Mouse (Mus musculus) forebrain, embryonic 16.5 days (tissue): ENCODE data around the gene Syt13. TPM values are rescaled to one million over a fixed set of nuclear protein-coding genes. Genes with fewer than 3 reads are reported as not detected.

Experiments
- ATAC-seq: fragments of 200-750 bp; cut with Nextera tagmentation; 2 replicates; pipeline ENCODE4 v1.8.0; 2017; ENCODE audit warnings: mild to moderate bottlenecking, moderate library complexity
- H3K27ac ChIP-seq: fragments of 300-500 bp; sonication (generic); 2 replicates; pipeline ENCODE4 v1.5.1; 2014; ENCODE audit warnings: low read length, control low read depth
- H3K27me3 ChIP-seq: fragments of 300-500 bp; sonication (generic); replicated peaks from 2 replicates; pipeline ENCODE4 v1.6.1; 2014; ENCODE audit warnings: low read length; ENCODE audit not compliant: control insufficient read depth, insufficient read depth
- H3K36me3 ChIP-seq: fragments of 300-500 bp; sonication (generic); 2 replicates; pipeline ENCODE4 v1.6.1; 2014; ENCODE audit not compliant: control insufficient read depth, insufficient read depth
- H3K4me1 ChIP-seq: fragments of 300-500 bp; sonication (generic); replicated peaks from 2 replicates; pipeline ENCODE4 v1.6.1; 2014; ENCODE audit warnings: low read length; ENCODE audit not compliant: control insufficient read depth, insufficient read depth
- H3K4me2 ChIP-seq: fragments of 300-500 bp; sonication (generic); 2 replicates; pipeline ENCODE4 v1.6.1; 2014; ENCODE audit warnings: mild to moderate bottlenecking, low read length, control low read depth
- H3K4me3 ChIP-seq: fragments of 300-500 bp; sonication (generic); replicated peaks from 2 replicates; pipeline ENCODE4 v1.5.1; 2014; ENCODE audit warnings: mild to moderate bottlenecking, low read length, control low read depth
- H3K9ac ChIP-seq: fragments of 300-500 bp; sonication (generic); replicated peaks from 2 replicates; pipeline ENCODE4 v1.6.1; 2014; ENCODE audit warnings: low read depth, low read length, control low read depth
- H3K9me3 ChIP-seq: fragments of 300-500 bp; sonication (generic); 2 replicates; pipeline ENCODE4 v1.6.1; 2016; ENCODE audit warnings: low read length; ENCODE audit not compliant: control insufficient read depth
- WGBS: fragments of 180-500 bp; shearing (Covaris S2); extraction: QIAGEN DNeasy Blood & Tissue Kit; methylation state at CpG from one replicate; pipeline ENCODE4 v1.1.7; 2014; 5-methylcytosine and 5-hydroxymethylcytosine counted together
- polyA plus RNA-seq: library from polyadenylated mRNA; unstranded; fragments of >200 nt; fragmentation: Nextera tagmentation; extraction: Ambion mirVana; gene quantifications from 2 replicates; pipeline ENCODE4 v1.2.1, GENCODE M21; 2015

Gene Syt13
- polyA plus RNA-seq, 1 experiment from 2014 or later, result 24.0 TPM

DNA sequence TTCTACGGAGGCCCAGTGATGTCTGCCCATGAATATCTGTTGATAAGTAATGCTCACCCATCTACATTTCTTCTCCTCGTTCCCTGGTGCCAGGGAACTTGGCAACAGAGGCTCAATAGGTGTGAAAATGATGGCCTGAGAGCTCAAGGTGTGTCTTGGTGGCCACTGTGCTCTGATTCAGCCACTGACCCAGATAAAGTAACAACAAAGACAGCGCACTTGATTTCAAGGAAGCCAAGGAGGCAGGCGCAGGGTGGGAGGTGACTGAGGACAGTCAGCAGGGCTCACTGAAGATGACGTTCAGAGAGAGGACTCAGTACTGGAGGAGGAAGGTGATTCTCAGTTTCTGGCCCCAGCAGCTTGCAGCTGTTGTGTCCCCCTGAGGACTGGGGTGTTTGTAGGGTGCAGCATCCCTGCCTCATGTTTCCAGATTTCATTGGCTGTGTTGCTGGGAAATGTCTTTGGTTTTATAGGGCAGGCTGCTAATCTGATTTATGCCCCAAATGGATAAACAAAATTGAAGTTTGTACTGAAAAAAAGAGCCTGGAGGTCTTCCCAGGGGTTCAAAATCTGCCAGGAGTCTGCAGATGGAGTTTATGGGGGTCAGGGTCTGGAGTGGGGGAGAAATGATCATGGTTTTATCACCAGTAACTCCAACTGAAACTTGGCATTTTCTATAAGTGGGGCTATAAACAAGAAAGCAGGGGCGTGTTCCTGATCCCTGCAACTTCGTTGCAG is 2.7 kb downstream of the Syt13 start:
- ATAC-seq, result no peak
- Histone ChIP-seq H3K4me1 (peaks cover 46% of the 10 kb centered on the region), H3K36me3 (no peaks in the 10 kb centered on the region), H3K27me3 (peaks cover 8% of the 10 kb centered on the region), H3K4me3 (no peak overlapping the region), H3K27ac (no peak overlapping the region), H3K9ac (no peak overlapping the region), H3K9me3 (no peaks in the 10 kb centered on the region), H3K4me2 (no peak overlapping the region)
- WGBS, result 48% methylated on average over 7 of the region's 7 CpGs

DNA sequence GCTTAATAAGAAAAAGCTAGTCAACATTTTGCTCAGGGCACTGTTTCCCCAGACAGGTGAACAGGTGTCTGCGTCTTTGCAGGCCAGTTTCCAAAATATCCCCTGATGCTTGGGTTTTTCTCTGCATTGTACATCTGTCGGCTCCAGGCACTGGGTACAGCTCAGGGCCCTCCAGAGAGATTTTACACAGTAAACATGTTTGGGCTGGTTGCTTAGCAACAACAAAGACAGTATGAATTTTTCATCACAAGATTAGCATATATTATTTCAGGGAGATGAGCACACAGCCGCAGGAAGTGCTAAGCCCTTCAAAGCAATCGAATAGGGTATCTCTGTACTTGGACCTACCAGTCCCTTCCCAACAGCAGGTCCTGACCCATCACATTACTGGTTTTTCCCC is 5.8 kb downstream of the Syt13 start:
- H3K9ac ChIP-seq, result no peak overlapping the region
- H3K9me3 ChIP-seq, result no peaks in the 10 kb centered on the region
- 0 out of 2 replicates have a peak overlapping the region, but pooled peaks have one; percentile 44 for H3K27ac ChIP-seq
- no peak overlapping the region for H3K4me2 ChIP-seq
- H3K4me3 ChIP-seq, result no peak overlapping the region
- no peaks in the 10 kb centered on the region for H3K27me3 ChIP-seq
- WGBS, result 34% methylated on average over 4 of the region's 4 CpGs
- ATAC-seq, result peak; percentile 90
- peaks cover 32% of the 10 kb centered on the region for H3K4me1 ChIP-seq
- no peaks in the 10 kb centered on the region for H3K36me3 ChIP-seq

DNA sequence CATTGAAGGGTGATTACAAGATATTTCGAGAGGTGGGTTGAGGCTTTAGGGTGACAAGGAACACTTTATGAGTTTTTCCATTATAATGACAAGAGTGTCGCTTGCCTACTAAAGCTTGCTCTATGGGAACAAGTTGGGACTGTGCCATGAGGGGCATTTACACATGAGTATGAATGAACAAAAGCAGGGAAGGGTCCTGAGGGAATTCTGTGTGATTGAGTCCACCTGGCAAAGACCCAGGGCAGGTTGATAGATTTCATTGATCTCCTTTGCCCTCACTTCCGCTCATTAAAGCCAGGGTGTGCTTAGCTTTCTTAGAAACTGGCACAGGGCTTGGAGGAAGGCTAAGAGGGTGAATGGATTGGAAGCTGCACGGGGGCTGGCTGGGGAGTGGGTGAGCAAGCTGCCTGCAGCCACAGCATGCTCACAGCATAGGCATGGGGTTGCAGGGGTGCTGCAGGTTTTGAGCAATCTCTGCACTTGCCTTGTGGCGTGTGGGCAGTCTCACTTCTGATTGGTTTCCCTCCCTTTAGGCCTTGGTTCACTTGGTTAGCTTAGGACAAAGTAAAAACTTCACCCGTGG is 9.9 kb downstream of the Syt13 start:
- Histone ChIP-seq H3K36me3 (no peaks in the 10 kb centered on the region), H3K27ac (no peak overlapping the region), H3K9ac (no peak overlapping the region), H3K27me3 (no peaks in the 10 kb centered on the region), H3K4me1 (peaks cover 22% of the 10 kb centered on the region), H3K4me2 (no peak overlapping the region), H3K9me3 (no peaks in the 10 kb centered on the region), H3K4me3 (no peak overlapping the region)
- WGBS, result 30% methylated on average over 6 of the region's 6 CpGs
- ATAC-seq, result peak; percentile 34; the same call in 1 of the 2 replicates

DNA sequence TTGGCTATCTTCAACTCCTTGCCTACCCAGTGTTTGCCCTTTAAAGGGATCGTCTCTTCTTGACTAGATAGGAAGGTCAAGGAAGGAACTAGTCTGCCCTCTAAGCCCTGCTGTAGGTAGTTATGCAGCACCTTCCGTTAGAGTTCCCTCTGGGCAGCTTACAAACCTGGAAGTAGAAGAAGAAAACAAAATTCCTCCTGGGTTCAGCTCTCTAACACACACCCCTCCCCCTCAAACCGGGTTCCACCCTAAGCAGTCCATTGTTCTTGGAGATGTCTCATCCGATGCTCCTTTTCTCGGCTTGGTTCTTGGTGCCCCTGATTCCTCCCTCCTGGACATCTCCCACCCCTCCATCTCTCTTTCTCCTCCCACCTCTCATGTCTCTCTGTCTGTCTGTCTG is 14.8 kb downstream of the Syt13 start:
- WGBS, result 83% methylated on average over 5 of the region's 5 CpGs
- no peaks in the 10 kb centered on the region for H3K36me3 ChIP-seq
- H3K4me3 ChIP-seq, result no peak overlapping the region
- no peak for ATAC-seq
- H3K9ac ChIP-seq, result no peak overlapping the region
- H3K27me3 ChIP-seq, result no peaks in the 10 kb centered on the region
- no peak overlapping the region for H3K4me2 ChIP-seq
- peaks cover 17% of the 10 kb centered on the region for H3K4me1 ChIP-seq
- H3K9me3 ChIP-seq, result no peaks in the 10 kb centered on the region
- no peak overlapping the region for H3K27ac ChIP-seq

DNA sequence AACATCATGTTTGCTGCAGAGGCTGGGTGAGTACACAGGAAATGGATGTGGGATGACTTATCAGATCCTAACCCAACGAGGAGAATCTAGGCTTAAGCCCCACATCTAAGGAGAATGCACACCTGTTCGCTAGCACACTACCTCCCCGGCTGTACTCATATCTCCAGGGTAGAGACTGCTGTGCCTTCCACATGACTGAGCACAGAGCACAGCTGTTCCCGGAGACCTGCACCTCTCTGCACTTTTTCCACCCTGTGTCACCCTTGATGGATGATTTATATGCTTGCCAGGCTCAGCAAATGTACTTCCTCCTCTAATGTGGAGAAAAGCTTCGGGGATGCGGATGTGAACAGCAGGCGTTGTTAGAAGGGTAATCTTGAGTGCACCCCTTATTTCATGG is 16.2 kb downstream of the Syt13 start:
- Histone ChIP-seq H3K27ac (no peak overlapping the region), H3K9ac (no peak overlapping the region), H3K9me3 (no peaks in the 10 kb centered on the region), H3K4me2 (no peak overlapping the region), H3K36me3 (no peaks in the 10 kb centered on the region), H3K4me1 (peaks cover 12% of the 10 kb centered on the region), H3K4me3 (no peak overlapping the region), H3K27me3 (no peaks in the 10 kb centered on the region)
- WGBS, result 85% methylated on average over 7 of the region's 7 CpGs
- no peak for ATAC-seq

DNA sequence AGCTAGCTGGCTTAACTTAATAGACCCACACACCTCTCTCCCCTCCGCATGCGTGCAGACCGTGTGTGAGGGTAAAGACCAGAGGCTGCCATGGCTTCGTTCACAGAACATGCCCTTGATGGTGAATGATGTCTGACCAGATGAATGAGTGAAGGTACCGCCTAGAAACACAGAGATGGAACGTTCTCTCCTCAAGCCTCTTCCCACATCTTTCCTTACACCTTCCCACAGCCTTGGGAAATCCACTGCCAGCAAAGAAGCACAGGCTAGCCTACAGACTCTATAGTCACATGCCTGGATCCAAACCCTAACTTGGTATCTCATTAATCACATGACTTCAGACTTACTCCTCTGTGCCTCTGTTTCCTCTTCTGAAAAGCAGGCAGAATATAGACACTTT is 18.5 kb downstream of the Syt13 start:
- H3K27me3 ChIP-seq, result no peaks in the 10 kb centered on the region
- H3K36me3 ChIP-seq, result no peaks in the 10 kb centered on the region
- no peak overlapping the region for H3K4me3 ChIP-seq
- 84% methylated on average over 6 of the region's 6 CpGs for WGBS
- no peaks in the 10 kb centered on the region for H3K9me3 ChIP-seq
- no peak overlapping the region for H3K27ac ChIP-seq
- H3K4me2 ChIP-seq, result no peak overlapping the region
- no peak overlapping the region for H3K9ac ChIP-seq
- H3K4me1 ChIP-seq, result peaks cover 9% of the 10 kb centered on the region
- no peak for ATAC-seq

DNA sequence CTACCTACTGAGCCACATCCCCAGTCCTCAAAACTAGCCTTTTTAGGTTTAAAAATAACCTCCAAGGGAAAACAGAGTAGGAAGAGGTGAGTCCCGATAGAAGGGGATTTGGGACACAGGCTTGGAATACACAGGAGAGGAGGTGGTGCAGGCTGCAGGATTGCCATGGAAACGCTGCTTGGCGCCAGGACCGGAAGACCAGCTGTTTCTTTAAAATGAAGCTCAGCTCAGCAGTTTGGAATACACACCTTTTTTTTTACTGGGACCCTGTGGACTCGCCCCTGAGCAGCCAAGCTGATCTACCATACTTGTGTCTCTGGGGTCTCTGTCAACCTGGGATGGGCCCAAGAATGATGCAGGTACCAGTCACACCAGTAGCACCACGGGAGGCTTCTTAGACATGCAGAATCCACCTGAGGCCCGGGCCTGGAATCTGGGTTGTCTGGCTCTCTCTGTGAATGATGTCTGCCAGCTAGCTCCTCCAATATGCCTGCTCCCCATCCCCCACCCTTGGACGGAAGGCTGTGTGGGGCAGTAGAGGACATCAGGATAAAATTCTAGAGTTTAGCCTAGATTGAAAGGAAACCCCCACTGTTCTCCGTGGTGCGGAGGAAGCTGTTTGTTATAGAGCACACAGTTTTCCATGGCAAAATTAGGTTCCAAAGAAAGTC is 19.5 kb downstream of the Syt13 start:
- peak overlapping the region; percentile 41; the same call in 1 of the 2 replicates for H3K27ac ChIP-seq
- H3K9me3 ChIP-seq, result no peaks in the 10 kb centered on the region
- H3K4me2 ChIP-seq, result no peak overlapping the region
- no peak overlapping the region for H3K4me3 ChIP-seq
- H3K4me1 ChIP-seq, result peaks cover 9% of the 10 kb centered on the region
- WGBS, result 15% methylated on average over 10 of the region's 10 CpGs
- ATAC-seq, result peak; percentile 78
- H3K27me3 ChIP-seq, result no peaks in the 10 kb centered on the region
- H3K9ac ChIP-seq, result no peak overlapping the region
- no peaks in the 10 kb centered on the region for H3K36me3 ChIP-seq

DNA sequence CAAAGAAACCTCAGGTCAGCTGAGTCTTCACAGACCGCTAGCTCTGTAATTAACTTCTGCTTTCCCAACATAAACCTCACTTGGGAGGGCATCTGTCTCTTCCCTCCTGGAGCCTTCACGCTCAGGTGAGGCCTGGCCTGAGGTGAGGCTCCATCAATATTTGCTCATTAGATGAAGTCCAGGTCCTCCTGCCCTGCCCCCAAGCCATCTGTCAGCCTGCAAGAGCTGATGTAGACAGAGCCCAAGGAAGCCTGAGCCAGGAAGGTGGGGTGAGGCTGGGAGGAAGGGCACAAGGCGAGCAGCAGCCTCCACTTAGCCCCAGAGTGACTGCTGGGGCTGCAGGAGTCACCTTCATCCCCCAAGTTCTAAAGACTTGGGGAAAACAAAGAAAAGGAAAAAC is 20.6 kb downstream of the Syt13 start:
- Histone ChIP-seq H3K4me2 (no peak overlapping the region), H3K9ac (no peak overlapping the region), H3K36me3 (no peaks in the 10 kb centered on the region), H3K27me3 (no peaks in the 10 kb centered on the region), H3K9me3 (no peaks in the 10 kb centered on the region), H3K27ac (no peak overlapping the region), H3K4me1 (peaks cover 9% of the 10 kb centered on the region), H3K4me3 (no peak overlapping the region)
- no peak for ATAC-seq
- 64% methylated on average over 3 of the region's 3 CpGs for WGBS

DNA sequence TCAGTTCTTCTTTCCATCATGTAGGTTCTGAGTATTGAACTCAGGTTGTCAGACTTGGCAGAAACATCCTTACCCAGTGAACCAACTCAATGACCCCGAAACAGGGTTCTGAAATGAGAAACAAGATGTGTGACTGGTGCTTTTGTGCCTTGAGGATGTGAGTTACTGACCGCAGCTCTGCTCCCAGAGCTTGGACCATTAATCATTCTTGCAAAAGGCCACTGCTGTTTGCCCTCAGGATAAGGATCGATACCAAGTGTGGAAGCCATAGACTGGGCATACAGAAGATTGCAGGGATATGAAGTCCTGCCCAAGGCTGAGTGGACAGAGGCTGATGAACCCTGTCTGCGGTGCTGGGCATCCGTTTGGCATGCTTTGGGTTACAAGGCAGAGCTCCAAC is 23.2 kb downstream of the Syt13 start:
- no peaks in the 10 kb centered on the region for H3K36me3 ChIP-seq
- ATAC-seq, result no peak
- no peak overlapping the region for H3K27ac ChIP-seq
- H3K4me2 ChIP-seq, result no peak overlapping the region
- WGBS, result 93% methylated on average over 5 of the region's 5 CpGs
- H3K4me3 ChIP-seq, result no peak overlapping the region
- no peaks in the 10 kb centered on the region for H3K9me3 ChIP-seq
- no peaks in the 10 kb centered on the region for H3K27me3 ChIP-seq
- H3K4me1 ChIP-seq, result peaks cover 9% of the 10 kb centered on the region
- H3K9ac ChIP-seq, result no peak overlapping the region
